Comparison of ENCODE assay signal across 4 mouse cellular contexts in genomic region chr3:69565586-69565985, GRCm38 (mm10). TPM values are rescaled to one million over a fixed set of nuclear protein-coding genes. Genes with fewer than 3 reads are reported as not detected.
DNase-seq lines count a peak whose midpoint lies in the region; TF ChIP-seq lines count a peak whose summit lies in the region.
"Not testable (repeated sequence)": the region's sequence is repeated elsewhere in the genome, so short reads cannot be mapped to it uniquely, and the experiment has no call there.
"Had no signal": no experiment of that assay in that cellular context is flagged by ENCODE, and none has a peak within 500 bp of the region (broad histone marks: within the 10 kb centered on the region; RNA-seq: fewer than 3 reads in every experiment).

No protein-coding gene starts in this region.

- H3K27ac ChIP-seq in kidney, adult 2 months (ENCODE audit: insufficient read depth, low read depth, low read length): peak overlapping the region; percentile 55; the same call in 1 of the 2 replicates

- H3K4me1 ChIP-seq in kidney, adult 2 months (ENCODE audit: control insufficient read depth, insufficient read depth, low read length): not testable (repeated sequence)

- TF ChIP-seq CTCF in kidney, adult 2 months (conservative IDR thresholded peaks at IDR 0.05; ENCODE audit: insufficient read depth, insufficient read length, low read depth, low read length): not testable (repeated sequence)

- not testable (repeated sequence) for H3K36me3 ChIP-seq in kidney, adult 2 months (ENCODE audit: control insufficient read depth, insufficient read depth, low read length)

- not testable (repeated sequence) for H3K4me3 ChIP-seq in kidney, adult 2 months (ENCODE audit: insufficient read depth, low read depth, low read length)

- TF ChIP-seq POLR2A in kidney, adult 2 months (IDR thresholded peaks at IDR 0.05; ENCODE audit: low read depth, low read length): not testable (repeated sequence)

- 64% methylated on average over 1 of the region's 1 CpGs for WGBS in kidney, adult 2 months

- peak; percentile 62 for DNase-seq in kidney, adult 2 months
- peak; percentile 52 for DNase-seq in kidney, adult 9 months

- not testable (repeated sequence) for H3K27me3 ChIP-seq in kidney, adult 2 months (replicated peaks; ENCODE audit: control insufficient read depth, insufficient read depth, low read length)

RNA-seq across cellular contexts. Expression of gene B3galnt1, which starts 33.2 kb away (rescaled TPM):
- polyA plus RNA-seq in kidney, adult 2 months (2012; rRNA removed): 25.7 and 28.3 TPM in 2 replicates
- polyA plus RNA-seq: activated CD4-positive, CD25-positive, alpha-beta regulatory T cell, adult 4 months; G1E had no signal
